Mouse (Mus musculus): ENCODE measurements around the gene Selenov. TPM values are rescaled to one million over a fixed set of nuclear protein-coding genes. Genes with fewer than 3 reads are reported as not detected.

Gene Selenov
- total and polyA plus RNA-seq, 3 experiments: not detected

DNA sequence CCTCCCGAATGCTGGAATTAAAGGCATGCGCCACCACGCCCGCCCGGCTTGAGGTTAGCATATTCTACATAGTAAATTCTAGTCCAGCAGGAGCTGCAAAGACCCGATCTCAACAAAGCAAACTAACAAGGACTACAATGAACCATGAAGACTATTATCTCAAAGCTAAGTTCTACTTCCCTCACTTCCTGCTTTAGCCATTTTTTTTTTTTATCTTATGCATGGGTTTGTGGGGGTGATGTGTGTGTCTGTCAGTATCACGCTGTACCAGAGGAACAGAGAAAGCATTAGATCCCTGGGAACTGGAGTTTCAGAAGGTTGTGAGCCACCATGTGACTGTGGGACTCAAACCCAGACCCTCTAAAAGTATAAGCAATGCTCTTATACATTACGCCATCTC is 34.3 kb upstream of the Selenov start (continued):
- TF ChIP-seq POLR2AphosphoS5 (IDR thresholded peaks at IDR 0.05; ENCODE audit: borderline replicate concordance, low read depth, low read length): no peak

- Histone ChIP-seq H3K27me3 (ENCODE audit: control insufficient read depth in 1 of 2, insufficient read depth in 2 of 2, low read length in 2 of 2) (no peaks in the 10 kb centered on the region), H3K9me3 (replicated peaks; ENCODE audit: insufficient read depth, low read length) (no peaks in the 10 kb centered on the region), H3K4me1 (ENCODE audit: control insufficient read depth in 1 of 2, insufficient read depth in 2 of 2, low read length in 2 of 2) (peaks cover 6 to 8% of the 10 kb centered on the region in 2 experiments), H3K36me3 (ENCODE audit: control insufficient read depth in 1 of 2, insufficient read depth in 2 of 2, low read length in 2 of 2) (peaks cover 7 to 41% of the 10 kb centered on the region in 2 experiments), H3K9ac (ENCODE audit: control insufficient read depth, low read depth, low read length, poor library complexity, severe bottlenecking) (no peak overlapping the region), H3K4me3 (ENCODE audit: control insufficient read depth in 1 of 2, insufficient read depth in 1 of 2, low read depth in 2 of 2, low read length in 2 of 2) (no peak overlapping the region), H3K79me2 (ENCODE audit: control insufficient read depth, insufficient read depth, low read length, poor library complexity) (no peaks in the 10 kb centered on the region), H3K27ac (ENCODE audit: control insufficient read depth, low read depth, low read length) (no peak overlapping the region)
- no peak for DNase-seq (ENCODE audit: low read depth, low spot score)
- TF ChIP-seq BHLHE40 (IDR thresholded peaks at IDR 0.05; ENCODE audit: borderline replicate concordance, low read depth, low read length): no peak
- TF ChIP-seq JUND (IDR thresholded peaks at IDR 0.05; ENCODE audit: low read depth, low read length): no peak
- TF ChIP-seq HCFC1 (IDR thresholded peaks at IDR 0.05; ENCODE audit: low read depth, low read length): no peak
- no peak for TF ChIP-seq MAZ (IDR thresholded peaks at IDR 0.05; ENCODE audit: low read depth, low read length)
- TF ChIP-seq MAFK (IDR thresholded peaks at IDR 0.05; ENCODE audit: borderline replicate concordance, low read depth, low read length): no peak
- TF ChIP-seq E2F4 (IDR thresholded peaks at IDR 0.05; ENCODE audit: borderline replicate concordance, low read depth, low read length): no peak
- no peak for TF ChIP-seq RCOR1 (IDR thresholded peaks at IDR 0.05; ENCODE audit: low read depth, low read length)
- TF ChIP-seq MXI1 (IDR thresholded peaks at IDR 0.05; ENCODE audit: low read depth, low read length): no peak
- no peak for TF ChIP-seq MAX (IDR thresholded peaks at IDR 0.05; ENCODE audit: low read length)
- no peak for TF ChIP-seq POLR2A (IDR thresholded peaks at IDR 0.05; ENCODE audit: control insufficient read depth in 1 of 2, insufficient read depth in 1 of 2, low read depth in 1 of 2, low read length in 2 of 2, poor library complexity in 1 of 2)
- TF ChIP-seq ZNF384 (IDR thresholded peaks at IDR 0.05; ENCODE audit: low read depth, low read length): no peak
- no peak for TF ChIP-seq TBP (IDR thresholded peaks at IDR 0.05; ENCODE audit: low read depth, low read length)
- TF ChIP-seq CHD1 (IDR thresholded peaks at IDR 0.05; ENCODE audit: low read depth, low read length): no peak
- TF ChIP-seq SIN3A (IDR thresholded peaks at IDR 0.05; ENCODE audit: low read length): no peak
- TF ChIP-seq MYB (IDR thresholded peaks at IDR 0.05; ENCODE audit: low read depth, low read length): no peak
- no peak for TF ChIP-seq ETS1 (IDR thresholded peaks at IDR 0.05; ENCODE audit: low read depth, low read length)
- TF ChIP-seq GABPA (IDR thresholded peaks at IDR 0.05; ENCODE audit: low read depth, low read length): no peak
- TF ChIP-seq MYC (IDR thresholded peaks at IDR 0.05; ENCODE audit: low read depth, low read length): no peak
Measured at GRCm38 (mm10) chr7:28321974-28322720, 31.2 kb upstream of the Selenov start.

- Histone ChIP-seq H3K27me3 (ENCODE audit: control insufficient read depth in 1 of 2, insufficient read depth in 2 of 2, low read length in 2 of 2) (no peaks in the 10 kb centered on the region), H3K36me3 (ENCODE audit: control insufficient read depth in 1 of 2, insufficient read depth in 2 of 2, low read length in 2 of 2) (peaks cover 0 to 22% of the 10 kb centered on the region in 2 experiments; a peak in 2 of 4 replicates), H3K27ac (ENCODE audit: control insufficient read depth, low read depth, low read length) (no peak overlapping the region), H3K4me1 (ENCODE audit: control insufficient read depth in 1 of 2, insufficient read depth in 2 of 2, low read length in 2 of 2) (no peaks in the 10 kb centered on the region), H3K79me2 (ENCODE audit: control insufficient read depth, insufficient read depth, low read length, poor library complexity) (no peaks in the 10 kb centered on the region), H3K9me3 (replicated peaks; ENCODE audit: insufficient read depth, low read length) (no peaks in the 10 kb centered on the region), H3K9ac (ENCODE audit: control insufficient read depth, low read depth, low read length, poor library complexity, severe bottlenecking) (no peak overlapping the region), H3K4me3 (ENCODE audit: control insufficient read depth in 1 of 2, insufficient read depth in 1 of 2, low read depth in 2 of 2, low read length in 2 of 2) (no peak overlapping the region)
- TF ChIP-seq NRF1 (IDR thresholded peaks at IDR 0.05; ENCODE audit: insufficient read depth, low read depth, low read length, poor library complexity, severe bottlenecking): no peak
- no peak for TF ChIP-seq MEF2A (IDR thresholded peaks at IDR 0.05; ENCODE audit: extremely low read depth, insufficient replicate concordance, low read depth, low read length, poor library complexity, severe bottlenecking)
- TF ChIP-seq BHLHE40 (IDR thresholded peaks at IDR 0.05; ENCODE audit: borderline replicate concordance, low read depth, low read length): no peak
- TF ChIP-seq TCF12 (IDR thresholded peaks at IDR 0.05; ENCODE audit: low read depth, low read length): no peak
- TF ChIP-seq EP300 (IDR thresholded peaks at IDR 0.05; ENCODE audit: low read depth in 1 of 2, low read length in 2 of 2): no peak
- TF ChIP-seq POLR2A (IDR thresholded peaks at IDR 0.05; ENCODE audit: control insufficient read depth in 1 of 2, insufficient read depth in 1 of 2, low read depth in 1 of 2, low read length in 2 of 2, poor library complexity in 1 of 2): no peak
- TF ChIP-seq MAZ (IDR thresholded peaks at IDR 0.05; ENCODE audit: low read depth, low read length): no peak
- DNase-seq (ENCODE audit: low read depth, low spot score): no peak
Measured at GRCm38 (mm10) chr7:28318714-28319113, 27.7 kb upstream of the Selenov start.

All from MEL (cell line).